Mouse (Mus musculus): ENCODE measurements at regions not wholly inside any gene's neighbourhood (a gene's known extent, or its start where the extent isn't known, plus 50 kb on each side); places are given as distances from the start of the nearest gene placed in this dataset.

DNA sequence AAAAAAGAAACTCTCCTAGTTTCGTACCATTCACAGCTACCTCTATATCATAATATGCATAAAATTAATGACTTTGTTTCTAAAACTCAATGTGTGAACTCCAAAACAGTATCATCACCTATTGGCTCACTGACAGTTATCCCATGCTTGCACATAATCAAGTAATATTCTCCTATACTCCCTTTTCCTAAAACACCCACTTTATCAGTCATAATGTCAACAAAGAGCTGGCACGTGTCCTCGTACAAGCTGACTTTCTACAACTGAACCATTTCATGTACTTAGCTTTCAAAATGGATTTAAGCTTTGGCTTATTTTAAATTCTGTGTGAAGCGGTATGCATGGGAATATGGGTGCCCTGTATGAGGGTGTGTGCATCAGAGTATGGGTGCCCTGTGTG lies 58.0 kb upstream of the Golim4 start:
- Histone ChIP-seq H3K27ac (ENCODE audit: control insufficient read depth, low read depth, low read length) (no peak overlapping the region), H3K9ac (ENCODE audit: control insufficient read depth, low read depth, low read length, poor library complexity, severe bottlenecking) (no peak overlapping the region), H3K4me3 (ENCODE audit: control insufficient read depth in 1 of 2, insufficient read depth in 1 of 2, low read depth in 2 of 2, low read length in 2 of 2) (no peak overlapping the region), H3K9me3 (replicated peaks; ENCODE audit: insufficient read depth, low read length) (no peaks in the 10 kb centered on the region), H3K79me2 (ENCODE audit: control insufficient read depth, insufficient read depth, low read length, poor library complexity) (no peaks in the 10 kb centered on the region), H3K4me1 (ENCODE audit: control insufficient read depth in 1 of 2, insufficient read depth in 2 of 2, low read length in 2 of 2) (no peaks in the 10 kb centered on the region), H3K27me3 (ENCODE audit: control insufficient read depth in 1 of 2, insufficient read depth in 2 of 2, low read length in 2 of 2) (no peaks in the 10 kb centered on the region), H3K36me3 (ENCODE audit: control insufficient read depth in 1 of 2, insufficient read depth in 2 of 2, low read length in 2 of 2) (no peaks in the 10 kb centered on the region)
- DNase-seq (ENCODE audit: low read depth, low spot score), result no peak
- no peak for TF ChIP-seq MAFK (IDR thresholded peaks at IDR 0.05; ENCODE audit: borderline replicate concordance, low read depth, low read length)
- TF ChIP-seq CHD2 (IDR thresholded peaks at IDR 0.05; ENCODE audit: low read length), result no peak

DNA sequence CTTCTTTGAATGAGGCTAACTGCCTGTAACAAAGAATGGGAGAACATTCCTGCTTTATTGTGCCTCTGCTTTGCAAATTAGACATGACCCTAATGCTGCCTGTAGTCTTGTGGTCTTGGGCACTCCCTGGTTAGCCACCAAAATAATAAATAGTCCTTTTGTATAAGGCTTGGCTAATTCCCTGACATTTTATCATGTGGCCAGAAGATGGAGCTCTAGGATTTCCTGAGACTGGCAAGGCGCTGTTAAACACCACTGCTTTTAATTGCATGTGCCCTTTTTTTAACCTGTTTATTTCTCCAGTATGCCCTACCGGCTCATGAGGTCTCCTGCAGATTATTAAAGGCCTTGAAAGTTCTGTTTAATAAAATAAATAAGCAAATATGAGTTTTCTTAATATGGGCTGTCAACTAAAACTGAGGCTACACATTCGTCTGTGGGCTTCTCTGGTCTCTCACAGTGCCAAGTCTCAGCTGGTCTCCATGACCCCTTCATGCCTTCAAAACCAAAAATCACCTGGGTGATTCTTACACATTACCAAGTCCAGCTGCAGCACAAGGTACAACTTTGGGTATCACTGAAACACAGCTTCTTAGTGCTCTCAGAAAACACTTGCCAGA lies 51.9 kb upstream of the Golim4 start:
- no peak overlapping the region for H3K27ac ChIP-seq (ENCODE audit: control insufficient read depth, low read depth, low read length)
- H3K79me2 ChIP-seq (ENCODE audit: control insufficient read depth, insufficient read depth, low read length, poor library complexity), result no peaks in the 10 kb centered on the region
- DNase-seq (ENCODE audit: low read depth, low spot score), result peak; percentile 64
- H3K4me3 ChIP-seq (ENCODE audit: control insufficient read depth in 1 of 2, insufficient read depth in 1 of 2, low read depth in 2 of 2, low read length in 2 of 2), result no peak overlapping the region
- H3K9ac ChIP-seq (ENCODE audit: control insufficient read depth, low read depth, low read length, poor library complexity, severe bottlenecking), result no peak overlapping the region
- H3K36me3 ChIP-seq (ENCODE audit: control insufficient read depth in 1 of 2, insufficient read depth in 2 of 2, low read length in 2 of 2), result no peaks in the 10 kb centered on the region
- TF ChIP-seq CTCF (IDR thresholded peaks at IDR 0.05 in 2 of 3, conservative IDR thresholded peaks at IDR 0.05 in 1 of 3; ENCODE audit: control insufficient read depth in 1 of 3, insufficient read depth in 1 of 3, low read depth in 2 of 3, low read length in 3 of 3, poor library complexity in 1 of 3, severe bottlenecking in 1 of 3) (peak; percentile 47 to 79 (median 58)), TAL1 (IDR thresholded peaks at IDR 0.05; ENCODE audit: low read length) (no peak), RAD21 (IDR thresholded peaks at IDR 0.05; ENCODE audit: low read depth, low read length) (peak; percentile 92), HCFC1 (IDR thresholded peaks at IDR 0.05; ENCODE audit: low read depth, low read length) (no peak), SMC3 (IDR thresholded peaks at IDR 0.05; ENCODE audit: low read depth, low read length) (peak; percentile 75), SIN3A (IDR thresholded peaks at IDR 0.05; ENCODE audit: low read length) (no peak), JUND (IDR thresholded peaks at IDR 0.05; ENCODE audit: low read depth, low read length) (no peak), CHD1 (IDR thresholded peaks at IDR 0.05; ENCODE audit: low read depth, low read length) (no peak), ZC3H11A (IDR thresholded peaks at IDR 0.05; ENCODE audit: low read depth, low read length) (peak; percentile 67)
- no peaks in the 10 kb centered on the region for H3K9me3 ChIP-seq (replicated peaks; ENCODE audit: insufficient read depth, low read length)
- no peaks in the 10 kb centered on the region for H3K4me1 ChIP-seq (ENCODE audit: control insufficient read depth in 1 of 2, insufficient read depth in 2 of 2, low read length in 2 of 2)
- H3K27me3 ChIP-seq (ENCODE audit: control insufficient read depth in 1 of 2, insufficient read depth in 2 of 2, low read length in 2 of 2), result peaks cover 0 to 1% of the 10 kb centered on the region in 2 experiments; a peak in 1 of 4 replicates
